Mouse (Mus musculus) cerebellum, adult 2 months (tissue): ENCODE results near the gene Lingo2.

ENCODE experiments used
- CTCF ChIP-seq: fragments of 200-500 bp; IDR thresholded peaks from 2 replicates; pipeline ENCODE4 v1.5.1; 2011; ENCODE audit warnings: low read depth, mild to moderate bottlenecking, control low read depth, low read length, moderate library complexity, borderline replicate concordance; ENCODE audit not compliant: insufficient read depth
- POLR2A ChIP-seq: fragments of 200-500 bp; IDR thresholded peaks from 2 replicates; pipeline ENCODE4 v1.6.1; 2011; ENCODE audit warnings: low read length, control low read depth, borderline replicate concordance; ENCODE audit not compliant: insufficient read depth

GRCm38 (mm10) chr4:36407350-36407749 lies 544.2 kb downstream of the Lingo2 start:
- TF ChIP-seq POLR2A (no peak), CTCF (no peak)
